Mouse (Mus musculus): ENCODE data around the gene Mylk3. TPM values are rescaled to one million over a fixed set of nuclear protein-coding genes. Genes with fewer than 3 reads are reported as not detected.

Gene Mylk3
- polyA plus RNA-seq, 1 experiment = 0.14 TPM

GRCm38 (mm10) chr8:85362211-85362610 lies 23.9 kb downstream of the Mylk3 start:
- DNase-seq (ENCODE audit: low read depth) = no peak
- TF ChIP-seq CTCF (IDR thresholded peaks at IDR 0.05; ENCODE audit: borderline replicate concordance, extremely low read depth, insufficient read depth, insufficient read length) = no peak
- no peak for TF ChIP-seq POLR2A (IDR thresholded peaks at IDR 0.05; ENCODE audit: borderline replicate concordance, extremely low read depth, insufficient read depth, insufficient read length, poor library complexity, severe bottlenecking)

- no peak for TF ChIP-seq POLR2A (IDR thresholded peaks at IDR 0.05; ENCODE audit: borderline replicate concordance, extremely low read depth, insufficient read depth, insufficient read length, poor library complexity, severe bottlenecking)
- DNase-seq (ENCODE audit: low read depth) = no peak
Observed at GRCm38 (mm10) chr8:85353287-85353686, 32.9 kb downstream of the Mylk3 start.

GRCm38 (mm10) chr8:85339871-85340573 lies 46.1 kb downstream of the Mylk3 start:
- TF ChIP-seq CTCF (IDR thresholded peaks at IDR 0.05; ENCODE audit: borderline replicate concordance, extremely low read depth, insufficient read depth, insufficient read length) (no peak), POLR2A (IDR thresholded peaks at IDR 0.05; ENCODE audit: borderline replicate concordance, extremely low read depth, insufficient read depth, insufficient read length, poor library complexity, severe bottlenecking) (no peak)
- DNase-seq (ENCODE audit: low read depth) = peak; percentile 46

GRCm38 (mm10) chr8:85337681-85338080 lies 48.5 kb downstream of the Mylk3 start:
- TF ChIP-seq POLR2A (IDR thresholded peaks at IDR 0.05; ENCODE audit: borderline replicate concordance, extremely low read depth, insufficient read depth, insufficient read length, poor library complexity, severe bottlenecking) (no peak), CTCF (IDR thresholded peaks at IDR 0.05; ENCODE audit: borderline replicate concordance, extremely low read depth, insufficient read depth, insufficient read length) (no peak)
- no peak for DNase-seq (ENCODE audit: low read depth)

- TF ChIP-seq POLR2A (IDR thresholded peaks at IDR 0.05; ENCODE audit: borderline replicate concordance, extremely low read depth, insufficient read depth, insufficient read length, poor library complexity, severe bottlenecking) (no peak), CTCF (IDR thresholded peaks at IDR 0.05; ENCODE audit: borderline replicate concordance, extremely low read depth, insufficient read depth, insufficient read length) (no peak)
- DNase-seq (ENCODE audit: low read depth) = no peak
Observed at GRCm38 (mm10) chr8:85336211-85336933, 49.8 kb downstream of the Mylk3 start.

GRCm38 (mm10) chr8:85335105-85335504 lies 51.0 kb downstream of the Mylk3 start:
- no peak for DNase-seq (ENCODE audit: low read depth)

GRCm38 (mm10) chr8:85329506-85329905 lies 56.6 kb downstream of the Mylk3 start:
- DNase-seq (ENCODE audit: low read depth) = peak; percentile 9

More at GRCm38 (mm10) chr8:85335105-85335504, 51.0 kb downstream of the Mylk3 start:
- TF ChIP-seq POLR2A (IDR thresholded peaks at IDR 0.05; ENCODE audit: borderline replicate concordance, extremely low read depth, insufficient read depth, insufficient read length, poor library complexity, severe bottlenecking) (no peak), CTCF (IDR thresholded peaks at IDR 0.05; ENCODE audit: borderline replicate concordance, extremely low read depth, insufficient read depth, insufficient read length) (no peak)

GRCm38 (mm10) chr8:85327036-85327435 lies 59.1 kb downstream of the Mylk3 start:
- no peak for DNase-seq (ENCODE audit: low read depth)
- TF ChIP-seq POLR2A (IDR thresholded peaks at IDR 0.05; ENCODE audit: borderline replicate concordance, extremely low read depth, insufficient read depth, insufficient read length, poor library complexity, severe bottlenecking) (no peak), CTCF (IDR thresholded peaks at IDR 0.05; ENCODE audit: borderline replicate concordance, extremely low read depth, insufficient read depth, insufficient read length) (no peak)

More at GRCm38 (mm10) chr8:85329506-85329905, 56.6 kb downstream of the Mylk3 start:
- TF ChIP-seq CTCF (IDR thresholded peaks at IDR 0.05; ENCODE audit: borderline replicate concordance, extremely low read depth, insufficient read depth, insufficient read length) (no peak), POLR2A (IDR thresholded peaks at IDR 0.05; ENCODE audit: borderline replicate concordance, extremely low read depth, insufficient read depth, insufficient read length, poor library complexity, severe bottlenecking) (no peak)

GRCm38 (mm10) chr8:85323084-85323483 lies 63.1 kb downstream of the Mylk3 start:
- TF ChIP-seq POLR2A (IDR thresholded peaks at IDR 0.05; ENCODE audit: borderline replicate concordance, extremely low read depth, insufficient read depth, insufficient read length, poor library complexity, severe bottlenecking) = no peak
- TF ChIP-seq CTCF (IDR thresholded peaks at IDR 0.05; ENCODE audit: borderline replicate concordance, extremely low read depth, insufficient read depth, insufficient read length) = no peak

GRCm38 (mm10) chr8:85321981-85322380 lies 64.2 kb downstream of the Mylk3 start:
- TF ChIP-seq POLR2A (IDR thresholded peaks at IDR 0.05; ENCODE audit: borderline replicate concordance, extremely low read depth, insufficient read depth, insufficient read length, poor library complexity, severe bottlenecking) (no peak), CTCF (IDR thresholded peaks at IDR 0.05; ENCODE audit: borderline replicate concordance, extremely low read depth, insufficient read depth, insufficient read length) (no peak)
- no peak for DNase-seq (ENCODE audit: low read depth)

More at GRCm38 (mm10) chr8:85323084-85323483, 63.1 kb downstream of the Mylk3 start:
- DNase-seq (ENCODE audit: low read depth) = no peak

- no peak for DNase-seq (ENCODE audit: low read depth)
- TF ChIP-seq CTCF (IDR thresholded peaks at IDR 0.05; ENCODE audit: borderline replicate concordance, extremely low read depth, insufficient read depth, insufficient read length) = no peak
- no peak for TF ChIP-seq POLR2A (IDR thresholded peaks at IDR 0.05; ENCODE audit: borderline replicate concordance, extremely low read depth, insufficient read depth, insufficient read length, poor library complexity, severe bottlenecking)
Observed at GRCm38 (mm10) chr8:85318534-85318933, 67.6 kb downstream of the Mylk3 start.

All from brain, embryonic 14.5 days (tissue).